Mouse (Mus musculus): ENCODE results near the gene Ranbp6. TPM values are rescaled to one million over a fixed set of nuclear protein-coding genes. Genes with fewer than 3 reads are reported as not detected.
A peak's percentile ranks its signal among the peaks of the same experiment; 100 is the strongest.

Gene Ranbp6
- 46.4 and 50.1 TPM in 2 replicates for polyA plus RNA-seq (2015; fragmentation: Nextera tagmentation; extraction: Ambion mirVana)

DNA sequence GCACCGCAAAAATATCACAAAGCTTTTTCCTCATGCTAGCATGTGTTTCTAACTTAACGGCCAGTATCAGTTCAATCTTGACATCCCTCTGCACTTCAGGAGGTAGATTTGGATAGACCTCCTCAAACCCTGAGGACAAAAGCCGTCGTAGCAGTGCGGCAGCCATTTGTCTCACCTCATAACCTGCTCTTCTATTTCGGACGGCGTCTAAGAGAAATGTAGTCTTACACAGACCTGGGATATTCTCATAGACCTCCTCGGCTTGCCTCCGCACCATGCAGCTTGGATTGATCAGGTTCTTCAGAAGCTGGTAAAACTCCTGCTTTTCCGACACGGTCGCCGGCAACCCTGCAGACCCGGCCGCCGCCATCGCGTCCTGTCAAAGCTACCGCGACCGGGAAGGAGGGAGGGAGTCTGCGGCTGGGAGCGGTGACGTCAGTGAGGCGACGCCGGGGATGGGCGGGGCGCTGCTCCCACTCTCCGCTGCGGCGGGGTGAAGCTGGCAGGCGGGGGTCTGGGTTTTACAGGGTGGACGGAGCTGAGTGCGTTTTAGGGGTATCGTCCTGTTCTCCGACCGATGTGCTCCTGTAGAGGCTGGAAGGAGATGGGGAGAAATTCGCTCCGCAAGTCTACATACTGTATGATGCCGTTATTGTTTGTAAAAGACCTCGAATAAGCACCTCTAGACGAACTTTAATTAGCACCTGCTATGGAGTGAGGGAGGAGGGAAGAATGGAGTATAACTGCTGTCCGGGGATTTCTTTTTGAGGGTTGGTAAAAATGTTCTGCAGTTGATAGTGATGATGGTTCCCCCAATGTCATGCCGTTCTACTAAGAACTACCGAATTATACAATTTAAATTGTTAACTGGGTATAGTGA, at the start of gene Ranbp6:
Gene Ranbp6, minus strand, starts transcription at position 394 of the 880 bp plus-strand sequence.
- H3K9me3 ChIP-seq, result no peaks in the 10 kb centered on the region
- peaks cover 23% of the 10 kb centered on the region for H3K36me3 ChIP-seq
- H3K4me2 ChIP-seq (replicated peaks), result peak within 1 kb of the TSS; percentile 74
- peak; percentile 96 for ATAC-seq
- H3K27me3 ChIP-seq, result 0 out of 2 replicates have a peak, but pooled peaks cover 2% of the 10 kb centered on the region
- peaks cover 38% of the 10 kb centered on the region for H3K4me1 ChIP-seq (replicated peaks)
- peak within 1 kb of the TSS; percentile 69 for H3K4me3 ChIP-seq (replicated peaks)
- H3K27ac ChIP-seq, result peak within 1 kb of the TSS; percentile 66; the same call in 1 of the 2 replicates
- peak within 1 kb of the TSS; percentile 78 for H3K9ac ChIP-seq (replicated peaks)
- under 1% methylated on average over 47 of the region's 47 CpGs for WGBS

DNA sequence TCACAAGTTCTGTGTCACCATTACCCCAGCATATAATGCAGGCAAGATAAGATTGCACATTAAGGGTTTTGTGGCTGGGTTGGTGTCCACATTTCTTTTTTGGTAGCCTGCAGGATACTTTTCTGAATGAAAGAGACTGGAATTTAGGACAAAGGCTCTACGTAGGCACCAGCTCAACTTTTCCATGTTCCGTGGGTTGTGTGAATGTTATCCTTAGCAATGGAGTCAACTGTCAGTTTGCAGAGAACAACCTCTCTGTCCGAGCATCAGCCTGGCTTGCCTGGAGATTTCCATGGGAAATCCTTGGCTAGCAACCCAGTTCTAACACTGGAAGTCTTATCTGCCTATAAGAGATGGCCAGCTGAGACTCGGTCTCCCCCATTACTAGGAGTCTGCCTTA, 48.0 kb upstream of the Ranbp6 start:
- Histone ChIP-seq H3K27me3 (no peaks in the 10 kb centered on the region), H3K27ac (no peak overlapping the region), H3K4me3 (replicated peaks) (no peak overlapping the region), H3K36me3 (no peaks in the 10 kb centered on the region), H3K4me2 (replicated peaks) (no peak overlapping the region), H3K9me3 (no peaks in the 10 kb centered on the region), H3K4me1 (replicated peaks) (no peaks in the 10 kb centered on the region), H3K9ac (replicated peaks) (no peak overlapping the region)
- 91% methylated on average over 4 of the region's 4 CpGs for WGBS
- no peak for ATAC-seq

DNA sequence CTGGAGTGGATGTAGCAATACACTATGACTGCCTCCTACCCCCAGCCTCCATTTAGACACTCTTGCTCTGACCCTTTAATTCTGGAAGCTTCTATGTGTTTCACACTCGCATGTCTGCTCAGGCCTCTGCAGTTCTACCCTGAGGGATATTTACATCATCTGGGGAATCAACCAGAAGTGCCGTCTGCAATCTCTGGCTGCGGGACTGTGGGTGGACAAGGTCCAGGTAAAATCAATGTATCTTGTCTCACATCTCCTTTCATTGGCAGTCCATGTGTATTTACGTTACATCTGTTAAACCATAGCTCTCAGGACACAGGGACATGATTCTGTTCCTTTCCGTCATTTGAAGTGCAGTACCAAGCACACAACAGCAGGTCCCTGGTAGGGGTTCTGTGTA, 44.5 kb upstream of the Ranbp6 start:
- Histone ChIP-seq H3K4me1 (replicated peaks) (no peaks in the 10 kb centered on the region), H3K4me3 (replicated peaks) (no peak overlapping the region), H3K27ac (no peak overlapping the region), H3K27me3 (no peaks in the 10 kb centered on the region), H3K9ac (replicated peaks) (no peak overlapping the region), H3K36me3 (no peaks in the 10 kb centered on the region), H3K4me2 (replicated peaks) (no peak overlapping the region), H3K9me3 (no peaks in the 10 kb centered on the region)
- WGBS, result 94% methylated on average over 5 of the region's 5 CpGs
- no peak for ATAC-seq

DNA sequence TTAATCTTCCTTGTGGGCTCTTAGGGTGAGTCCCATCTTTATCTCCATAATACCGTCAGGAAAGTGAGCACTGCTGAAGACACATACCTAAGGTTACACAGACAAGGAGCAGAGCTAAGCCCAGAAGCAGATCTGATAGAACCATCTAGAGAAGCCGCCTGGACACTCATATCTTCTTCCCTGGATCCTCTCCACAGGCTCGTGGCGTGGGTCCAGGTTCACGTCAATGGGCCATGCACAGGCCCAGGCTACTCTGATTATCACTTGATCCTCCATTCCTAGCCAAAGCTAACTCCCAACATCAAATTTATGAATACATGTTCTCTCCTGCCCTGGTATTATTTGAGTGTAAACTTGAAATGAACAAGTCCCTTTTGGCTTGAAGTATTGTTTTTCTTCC, 40.9 kb upstream of the Ranbp6 start:
- H3K36me3 ChIP-seq, result no peaks in the 10 kb centered on the region
- H3K4me2 ChIP-seq (replicated peaks), result no peak overlapping the region
- no peak for ATAC-seq
- H3K27ac ChIP-seq, result no peak overlapping the region
- 96% methylated on average over 5 of the region's 5 CpGs for WGBS
- H3K9ac ChIP-seq (replicated peaks), result no peak overlapping the region
- H3K27me3 ChIP-seq, result no peaks in the 10 kb centered on the region
- no peaks in the 10 kb centered on the region for H3K4me1 ChIP-seq (replicated peaks)
- no peaks in the 10 kb centered on the region for H3K9me3 ChIP-seq
- H3K4me3 ChIP-seq (replicated peaks), result no peak overlapping the region

DNA sequence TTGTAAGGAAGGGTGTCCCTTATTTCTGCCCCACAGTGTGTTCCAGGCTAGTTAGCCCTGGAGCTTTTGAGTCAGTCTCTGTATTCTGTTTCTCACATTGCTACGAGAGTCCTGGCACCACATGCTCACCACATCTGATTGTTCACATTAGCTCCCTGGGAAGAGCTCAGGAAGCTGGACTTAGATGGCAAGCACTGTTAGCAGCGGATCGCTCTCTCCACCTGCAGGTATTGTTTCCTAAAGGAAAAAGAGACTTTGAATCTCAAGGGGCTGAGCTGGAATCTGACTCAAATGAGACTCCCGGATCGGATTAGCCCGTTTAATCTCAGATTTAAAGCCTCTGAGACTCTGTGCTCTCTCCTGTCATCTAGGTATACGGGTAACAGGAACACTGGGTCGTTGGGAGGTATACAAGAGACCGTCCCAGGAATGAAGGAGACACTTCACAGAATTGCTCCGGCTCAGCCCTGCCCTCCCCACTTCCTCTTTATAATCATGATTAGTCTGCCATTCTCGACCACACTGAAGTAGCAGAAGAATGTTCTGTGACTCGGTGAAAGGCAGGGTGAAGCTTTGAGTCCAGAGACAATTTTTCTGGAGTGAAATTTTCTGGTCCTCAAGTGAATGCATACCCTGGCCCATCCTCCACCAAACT, 38.4 kb upstream of the Ranbp6 start:
- Histone ChIP-seq H3K4me1 (replicated peaks) (no peaks in the 10 kb centered on the region), H3K9me3 (no peaks in the 10 kb centered on the region)
- ATAC-seq, result no peak

DNA sequence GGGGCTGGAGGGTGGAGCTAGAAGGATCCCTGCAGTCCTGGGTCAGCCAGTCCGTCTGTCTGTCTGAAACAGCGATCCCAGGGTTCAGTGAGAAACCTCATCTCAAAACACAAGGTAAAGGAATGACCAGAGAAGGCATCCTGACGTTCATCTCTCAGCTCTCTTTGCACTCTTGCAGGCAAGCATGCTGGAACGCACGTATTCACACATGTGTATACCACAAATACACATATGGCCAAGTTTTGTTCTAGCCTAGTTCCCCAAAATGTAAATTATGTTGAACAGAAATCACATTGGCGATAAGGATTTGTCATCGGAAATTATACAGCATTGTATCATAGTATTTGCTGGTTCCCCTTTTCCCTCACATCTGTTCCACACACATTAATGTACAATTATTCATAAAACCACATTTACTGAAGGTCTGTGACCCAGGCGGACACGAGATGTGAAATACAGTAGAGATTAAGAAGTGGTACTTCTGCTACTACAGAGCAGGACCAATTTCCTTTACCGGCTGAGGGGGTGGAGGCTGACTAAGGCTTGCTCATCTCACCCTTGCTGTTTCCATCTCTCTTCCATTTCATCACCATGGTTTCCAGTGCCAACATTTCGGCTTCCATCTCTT, 37.3 kb upstream of the Ranbp6 start:
- Histone ChIP-seq H3K4me1 (replicated peaks) (0 out of 2 replicates have a peak, but pooled peaks cover 3% of the 10 kb centered on the region), H3K27ac (no peak overlapping the region), H3K36me3 (no peaks in the 10 kb centered on the region), H3K9ac (replicated peaks) (no peak overlapping the region), H3K9me3 (no peaks in the 10 kb centered on the region), H3K4me2 (replicated peaks) (no peak overlapping the region), H3K4me3 (replicated peaks) (no peak overlapping the region), H3K27me3 (no peaks in the 10 kb centered on the region)
- ATAC-seq, result no peak
- 85% methylated on average over 11 of the region's 11 CpGs for WGBS

More for the DNA sequence above, 38.4 kb upstream of the Ranbp6 start:
- Histone ChIP-seq H3K9ac (replicated peaks) (no peak overlapping the region), H3K27me3 (no peaks in the 10 kb centered on the region), H3K4me3 (replicated peaks) (no peak overlapping the region), H3K27ac (no peak overlapping the region), H3K4me2 (replicated peaks) (no peak overlapping the region), H3K36me3 (no peaks in the 10 kb centered on the region)
- WGBS, result 37% methylated on average over 12 of the region's 12 CpGs

DNA sequence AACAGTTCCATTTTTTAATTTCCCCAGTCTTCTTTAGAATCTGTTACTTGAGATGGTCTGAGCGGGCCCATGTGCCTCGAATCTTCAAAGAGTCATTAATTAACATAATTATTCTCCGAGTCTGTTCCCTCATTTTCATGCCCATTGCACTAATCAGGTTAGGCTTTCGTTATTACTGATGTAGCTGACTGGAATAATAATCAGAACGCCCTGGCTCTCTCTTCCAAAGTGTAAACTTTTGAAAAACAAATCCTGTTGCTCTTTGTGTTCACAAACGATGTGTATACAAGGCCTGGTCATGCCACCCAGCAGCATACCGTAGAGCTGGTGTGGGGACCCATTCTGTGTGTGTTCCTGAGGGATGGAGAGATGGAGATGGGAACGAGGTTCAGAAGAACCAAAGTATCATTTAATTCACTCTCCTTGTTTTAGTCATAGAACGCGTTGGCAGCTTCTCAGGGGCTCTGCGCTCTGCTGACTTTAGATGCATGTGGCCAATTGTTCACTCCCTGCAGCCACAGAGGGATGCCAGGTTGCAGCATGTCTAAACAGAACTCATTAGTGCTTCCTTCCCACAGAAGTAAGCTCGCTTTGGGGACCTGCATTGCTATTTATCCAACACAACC, 31.4 kb upstream of the Ranbp6 start:
- peak; percentile 87 for ATAC-seq
- H3K27me3 ChIP-seq, result no peaks in the 10 kb centered on the region
- H3K4me1 ChIP-seq (replicated peaks), result peaks cover 25% of the 10 kb centered on the region
- WGBS, result 30% methylated on average over 12 of the region's 12 CpGs
- H3K9ac ChIP-seq (replicated peaks), result no peak overlapping the region
- H3K4me3 ChIP-seq (replicated peaks), result no peak overlapping the region
- H3K27ac ChIP-seq, result peak overlapping the region; percentile 68
- no peaks in the 10 kb centered on the region for H3K36me3 ChIP-seq
- H3K4me2 ChIP-seq (replicated peaks), result peak overlapping the region; percentile 17; the same call in 1 of the 2 replicates
- no peaks in the 10 kb centered on the region for H3K9me3 ChIP-seq

DNA sequence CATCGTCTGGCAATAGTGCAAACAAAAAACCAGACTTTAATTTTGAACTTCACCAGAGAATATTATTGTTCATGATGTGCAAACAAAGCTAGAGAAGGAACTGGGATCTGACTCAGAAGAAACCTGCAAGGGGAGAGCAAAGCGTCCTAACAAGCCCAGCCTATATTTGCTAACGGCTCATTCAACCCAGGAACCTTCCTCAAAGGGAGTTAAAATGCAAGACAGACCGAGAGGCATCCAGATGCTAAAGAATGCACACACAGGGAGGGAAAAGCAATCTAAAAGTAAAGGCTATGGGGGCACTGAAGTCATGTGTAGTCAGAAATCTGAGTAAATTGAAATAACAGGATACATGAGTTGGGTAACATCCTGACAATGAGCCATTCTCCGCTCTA, 30.9 kb upstream of the Ranbp6 start:
- Histone ChIP-seq H3K4me1 (replicated peaks) (peaks cover 25% of the 10 kb centered on the region), H3K9me3 (no peaks in the 10 kb centered on the region), H3K27ac (peak overlapping the region; percentile 54), H3K27me3 (no peaks in the 10 kb centered on the region), H3K4me2 (replicated peaks) (no peak overlapping the region), H3K4me3 (replicated peaks) (no peak overlapping the region), H3K9ac (replicated peaks) (no peak overlapping the region), H3K36me3 (no peaks in the 10 kb centered on the region)
- peak; percentile 63 for ATAC-seq
- WGBS, result 34% methylated on average over 5 of the region's 5 CpGs

DNA sequence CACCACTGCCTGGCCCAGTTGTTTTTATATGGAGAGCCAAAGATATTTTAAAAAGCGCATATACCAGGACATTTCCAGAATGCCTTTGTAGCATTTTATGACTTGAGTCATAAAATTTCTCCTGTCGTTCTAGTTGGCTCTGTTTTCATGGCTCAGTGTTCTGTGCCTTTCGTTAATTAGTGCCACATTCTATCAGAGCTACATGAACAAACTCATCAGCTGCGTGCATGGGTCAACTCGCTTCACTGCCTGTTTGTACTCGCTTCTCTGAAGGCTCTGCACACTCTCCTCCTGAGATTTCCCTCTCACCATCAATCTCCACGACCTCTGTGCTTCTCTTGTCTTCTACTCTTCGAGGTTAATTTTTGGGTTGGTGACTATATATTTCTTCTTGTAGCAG, 30.2 kb upstream of the Ranbp6 start:
- no peak for ATAC-seq

DNA sequence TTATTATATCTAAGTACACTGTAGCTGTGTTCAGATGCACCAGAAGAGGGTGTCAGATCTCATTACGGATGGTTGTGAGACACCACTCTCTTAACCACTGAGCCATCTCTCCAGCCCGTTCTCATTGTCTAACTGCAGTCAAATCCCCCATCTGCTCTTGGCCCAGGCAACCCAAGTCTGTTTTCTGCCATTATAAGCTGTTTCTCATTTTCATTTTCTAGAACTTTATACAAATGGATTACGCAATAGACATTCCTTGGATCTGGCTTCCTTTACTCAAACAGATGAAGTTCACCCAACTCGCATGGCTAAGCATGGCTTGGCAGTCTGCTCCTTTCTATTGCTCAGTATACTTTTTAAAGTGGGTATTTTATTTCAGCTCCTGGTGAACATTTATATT, 27.9 kb upstream of the Ranbp6 start:
- WGBS, result 91% methylated on average over 4 of the region's 4 CpGs
- Histone ChIP-seq H3K27me3 (no peaks in the 10 kb centered on the region), H3K4me1 (replicated peaks) (peaks cover 25% of the 10 kb centered on the region), H3K27ac (no peak overlapping the region), H3K9me3 (no peaks in the 10 kb centered on the region), H3K36me3 (no peaks in the 10 kb centered on the region), H3K9ac (replicated peaks) (no peak overlapping the region), H3K4me2 (replicated peaks) (no peak overlapping the region), H3K4me3 (replicated peaks) (no peak overlapping the region)
- no peak for ATAC-seq

More for the DNA sequence above, 30.2 kb upstream of the Ranbp6 start:
- H3K4me1 ChIP-seq (replicated peaks), result peaks cover 25% of the 10 kb centered on the region
- H3K4me2 ChIP-seq (replicated peaks), result no peak overlapping the region
- no peak overlapping the region for H3K4me3 ChIP-seq (replicated peaks)
- H3K36me3 ChIP-seq, result no peaks in the 10 kb centered on the region
- 84% methylated on average over 8 of the region's 8 CpGs for WGBS
- H3K9me3 ChIP-seq, result no peaks in the 10 kb centered on the region
- H3K27me3 ChIP-seq, result no peaks in the 10 kb centered on the region
- peak overlapping the region; percentile 54 for H3K27ac ChIP-seq
- no peak overlapping the region for H3K9ac ChIP-seq (replicated peaks)

DNA sequence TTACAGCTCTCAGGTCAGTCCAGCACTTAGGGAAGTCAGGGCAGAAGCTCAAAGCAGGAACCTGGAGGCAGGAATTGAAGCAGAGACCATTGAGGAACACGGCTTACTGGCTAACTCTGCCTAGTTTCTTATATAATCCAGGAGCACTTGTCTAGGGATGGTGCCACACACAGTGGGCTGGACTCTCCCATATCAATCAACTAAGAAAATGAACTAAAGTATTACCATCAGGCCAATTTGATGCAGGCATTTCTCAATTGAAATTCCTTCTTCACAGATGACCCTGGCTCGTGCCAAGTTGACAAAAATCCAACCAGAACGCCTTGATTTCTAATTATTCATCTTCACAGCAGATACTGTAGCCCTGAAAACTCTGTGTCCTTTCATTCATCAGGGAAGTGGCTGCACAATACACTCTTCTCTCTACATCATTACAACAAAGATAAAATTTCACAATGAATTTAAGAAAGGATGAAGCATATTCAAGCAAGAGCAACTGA, 25.9 kb upstream of the Ranbp6 start:
- Histone ChIP-seq H3K27me3 (no peaks in the 10 kb centered on the region), H3K4me1 (replicated peaks) (peaks cover 9% of the 10 kb centered on the region), H3K4me2 (replicated peaks) (no peak overlapping the region), H3K27ac (no peak overlapping the region), H3K36me3 (no peaks in the 10 kb centered on the region), H3K9ac (replicated peaks) (no peak overlapping the region), H3K4me3 (replicated peaks) (no peak overlapping the region), H3K9me3 (no peaks in the 10 kb centered on the region)
- 85% methylated on average over 3 of the region's 3 CpGs for WGBS
- ATAC-seq, result no peak
